ENCODE assay signal across 22 mouse cellular contexts in genomic region chr2:19086621-19087020, GRCm38 (mm10).
DNase-seq lines count a peak whose midpoint lies in the region; ATAC-seq lines count a peak whose summit lies in the region.
"Had no signal": no experiment of that assay in that cellular context is flagged by ENCODE, and none has a peak within 500 bp of the region (broad histone marks: within the 10 kb centered on the region; RNA-seq: fewer than 3 reads in every experiment).

No protein-coding gene starts in this region.

- no peaks in the 10 kb centered on the region for H3K36me3 ChIP-seq in kidney, embryonic 16.5 days (ENCODE audit: insufficient read depth, low read length)
- no peaks in the 10 kb centered on the region for H3K36me3 ChIP-seq in kidney, embryonic 14.5 days (ENCODE audit: control insufficient read depth, insufficient read depth, low read length)
- H3K36me3 ChIP-seq: forebrain, embryonic 10.5 days; hindbrain, embryonic 12.5 days; hindbrain, embryonic 15.5 days had no signal

- no peak overlapping the region for H3K9ac ChIP-seq in kidney, embryonic 16.5 days (replicated peaks; ENCODE audit: low read length)
- no peak overlapping the region for H3K9ac ChIP-seq in kidney, embryonic 14.5 days (ENCODE audit: low read depth, low read length)
- H3K9ac ChIP-seq: forebrain, embryonic 13.5 days; hindbrain, embryonic 12.5 days; hindbrain, embryonic 15.5 days had no signal

- no peaks in the 10 kb centered on the region for H3K27me3 ChIP-seq in kidney, embryonic 16.5 days (ENCODE audit: insufficient read depth, low read length)
- no peaks in the 10 kb centered on the region for H3K27me3 ChIP-seq in kidney, embryonic 14.5 days (ENCODE audit: control insufficient read depth, insufficient read depth, low read length)
- H3K27me3 ChIP-seq: forebrain, embryonic 13.5 days; hindbrain, embryonic 12.5 days; hindbrain, embryonic 15.5 days had no signal

- no peak overlapping the region for H3K4me3 ChIP-seq in kidney, embryonic 16.5 days (ENCODE audit: low read length)
- no peak overlapping the region for H3K4me3 ChIP-seq in kidney, embryonic 14.5 days (ENCODE audit: low read length)
- H3K4me3 ChIP-seq: forebrain, embryonic 10.5 days; forebrain, embryonic 13.5 days; gastrocnemius, adult 2 months; heart, adult 2 months; hindbrain, embryonic 12.5 days; hindbrain, embryonic 15.5 days had no signal

- no peak overlapping the region for H3K4me2 ChIP-seq in kidney, embryonic 16.5 days (replicated peaks; ENCODE audit: low read depth, low read length)
- no peak overlapping the region for H3K4me2 ChIP-seq in kidney, embryonic 14.5 days (replicated peaks; ENCODE audit: low read depth, low read length)
- H3K4me2 ChIP-seq: forebrain, embryonic 13.5 days; heart, embryonic 11.5 days; hindbrain, embryonic 12.5 days; hindbrain, embryonic 15.5 days had no signal

- peak; percentile 59 for DNase-seq in kidney, adult 11 months
- DNase-seq in kidney, adult 8-10 months, result peak; percentile 49 to 61
- DNase-seq in kidney, postnatal 14 days, result peak; percentile 21
- no peak for DNase-seq in ovary, postnatal 36 days (ENCODE audit: low spot score)
- DNase-seq in right cerebral cortex, postnatal 14 days, result no peak
- DNase-seq: adrenal gland, adult 8-10 months; adrenal gland, postnatal 25 days; cerebellum, adult 18-20 months; cerebellum, adult 9-10 months; cerebellum, postnatal 14 days; gastrocnemius, adult 2 months; gastrocnemius, postnatal 25 days; heart, adult 2 months had no signal

- no peaks in the 10 kb centered on the region for H3K4me1 ChIP-seq in kidney, embryonic 16.5 days (ENCODE audit: insufficient read depth, low read length)
- no peaks in the 10 kb centered on the region for H3K4me1 ChIP-seq in kidney, embryonic 14.5 days (ENCODE audit: control insufficient read depth, insufficient read depth, low read length)
- H3K4me1 ChIP-seq: forebrain, embryonic 10.5 days; forebrain, embryonic 13.5 days; hindbrain, embryonic 12.5 days; hindbrain, embryonic 15.5 days had no signal

- WGBS in kidney, embryonic 16.5 days, result 80% methylated on average over 6 of the region's 6 CpGs
- WGBS in kidney, embryonic 14.5 days, result 87% methylated on average over 6 of the region's 6 CpGs

- no peak overlapping the region for H3K27ac ChIP-seq in kidney, embryonic 16.5 days (ENCODE audit: low read length)
- no peak overlapping the region for H3K27ac ChIP-seq in kidney, embryonic 14.5 days (ENCODE audit: low read depth, low read length)
- H3K27ac ChIP-seq: forebrain, embryonic 10.5 days; forebrain, embryonic 13.5 days; gastrocnemius, adult 2 months; heart, adult 2 months; hindbrain, embryonic 12.5 days; hindbrain, embryonic 15.5 days had no signal

- no peak for ATAC-seq in kidney, embryonic 16.5 days (ENCODE audit: low FRiP score, low TSS enrichment)
- ATAC-seq in kidney, embryonic 14.5 days (ENCODE audit: low FRiP score, low TSS enrichment), result no peak
- ATAC-seq: CD4-positive, CD25-positive, alpha-beta regulatory T cell, adult 4 months; forebrain, embryonic 13.5 days; forebrain, embryonic 16.5 days had no signal

- H3K9me3 ChIP-seq in kidney, embryonic 16.5 days (ENCODE audit: low read length), result 0 out of 2 replicates have a peak, but pooled peaks cover 3% of the 10 kb centered on the region
- no peaks in the 10 kb centered on the region for H3K9me3 ChIP-seq in kidney, embryonic 14.5 days (ENCODE audit: control insufficient read depth, low read length)
- H3K9me3 ChIP-seq: forebrain, embryonic 10.5 days; hindbrain, embryonic 12.5 days had no signal

Comparison
In these comparisons a context has a peak if more than half of its experiments do, and no peak if none do; other contexts are left out.
1. DNase-seq: peak in kidney, adult 11 months (single experiment), kidney, adult 8-10 months (2 of 2) and kidney, postnatal 14 days (single experiment); none in ovary, postnatal 36 days (single experiment) and right cerebral cortex, postnatal 14 days (single experiment).